Mouse (Mus musculus): Measurements from ENCODE around the gene Brd1.

- TF ChIP-seq CTCF (IDR thresholded peaks at IDR 0.05; ENCODE audit: extremely low read depth, insufficient read length, insufficient replicate concordance, low read depth, low read length) (no peak), POLR2A (IDR thresholded peaks at IDR 0.05; ENCODE audit: low read depth, low read length) (no peak)
These were observed 50.0 kb downstream of the Brd1 start for GRCm38 (mm10) chr15:88684039-88684438.
